Comparison of ENCODE assay signal across 25 mouse cellular contexts in genomic region chr12:4574065-4574464, GRCm38 (mm10). TPM values are rescaled to one million over a fixed set of nuclear protein-coding genes. Genes with fewer than 3 reads are reported as not detected.
DNase-seq lines count a peak whose midpoint lies in the region; ATAC-seq and TF ChIP-seq lines count a peak whose summit lies in the region.
"Had no signal": no experiment of that assay in that cellular context is flagged by ENCODE, and none has a peak within 500 bp of the region (broad histone marks: within the 10 kb centered on the region; RNA-seq: fewer than 3 reads in every experiment).

No protein-coding gene starts in this region.

- no peak for TF ChIP-seq CTCF in Patski (IDR thresholded peaks at IDR 0.05)
- TF ChIP-seq CTCF in kidney, adult 2 months (conservative IDR thresholded peaks at IDR 0.05; ENCODE audit: insufficient read depth, insufficient read length, low read depth, low read length), result no peak

- TF ChIP-seq POLR2A in myocyte (IDR thresholded peaks at IDR 0.05; ENCODE audit: insufficient read length, low read depth), result no peak
- TF ChIP-seq POLR2A in kidney, adult 2 months (IDR thresholded peaks at IDR 0.05; ENCODE audit: low read depth, low read length), result no peak

- peak; percentile 73 for ATAC-seq in Patski
- ATAC-seq in megakaryocyte, adult 5-6 weeks (ENCODE audit: poor library complexity, severe bottlenecking), result no peak
- ATAC-seq: forebrain, embryonic 13.5 days; forebrain, postnatal 0 days had no signal

- CTCF ChIA-PET in Patski (lab: Charles Lee), result no interaction called here

- peak; percentile 47 for DNase-seq in adrenal gland, adult 2 months
- no peak for DNase-seq in adrenal gland, postnatal 4 days (ENCODE audit: low spot score in 2 of 2)
- DNase-seq in 3T3-L1 (ENCODE audit: low read depth, low spot score), result peak; percentile 61
- DNase-seq in Patski (ENCODE audit: low read depth, low spot score), result no peak
- no peak for DNase-seq in kidney, adult 2 months
- DNase-seq: B cell, adult 2 months; cerebellum, adult 18-20 months; cerebellum, adult 9-11 months; cerebellum, postnatal 36 days; forebrain, postnatal 0 days; gastrocnemius, postnatal 14 days; heart, adult 2 months; heart, postnatal 14 days; kidney, adult 11 months had no signal

- H3K27ac ChIP-seq in kidney, adult 2 months (ENCODE audit: insufficient read depth, low read depth, low read length), result no peak overlapping the region
- H3K27ac ChIP-seq: forebrain, embryonic 13.5 days; heart, adult 2 months; heart, embryonic 15.5 days; hindbrain, embryonic 13.5 days had no signal

- no peaks in the 10 kb centered on the region for H3K36me3 ChIP-seq in myocyte (ENCODE audit: control insufficient read depth, insufficient read depth)
- no peaks in the 10 kb centered on the region for H3K36me3 ChIP-seq in kidney, adult 2 months (ENCODE audit: control insufficient read depth, insufficient read depth, low read length)
- H3K36me3 ChIP-seq: heart, embryonic 15.5 days; hindbrain, embryonic 13.5 days had no signal

- WGBS in kidney, adult 2 months, result 72% methylated on average over 4 of the region's 4 CpGs

- H3K79me2 ChIP-seq in myocyte (ENCODE audit: control insufficient read depth, insufficient read depth), result no peaks in the 10 kb centered on the region

- H3K4me1 ChIP-seq in kidney, adult 2 months (ENCODE audit: control insufficient read depth, insufficient read depth, low read length), result no peaks in the 10 kb centered on the region
- H3K4me1 ChIP-seq: forebrain, embryonic 13.5 days; heart, embryonic 15.5 days; hindbrain, embryonic 13.5 days had no signal

- no peak overlapping the region for H3ac ChIP-seq in myocyte (ENCODE audit: control insufficient read depth, insufficient read length)

- POLR2A ChIA-PET in Patski (lab: Charles Lee), result no interaction called here

- in situ Hi-C loops in Patski (cut with MboI; ENCODE audit: low pct_unique_long_range_greater_than_20kb), result loop anchor here (5.0 to 10.0 kb wide), 3 partner anchors 188 to 401 kb away; partner anchors contain the start of gene Atad2b

- peak overlapping the region; percentile 0 for H3K4me2 ChIP-seq in myocyte (ENCODE audit: low read depth)
- H3K4me2 ChIP-seq: forebrain, embryonic 13.5 days; heart, embryonic 11.5 days; heart, embryonic 15.5 days; hindbrain, embryonic 13.5 days had no signal

- H3K27me3 ChIP-seq in Patski, result no peaks in the 10 kb centered on the region
- H3K27me3 ChIP-seq in myocyte (ENCODE audit: control insufficient read depth, insufficient read depth, insufficient read length), result no peaks in the 10 kb centered on the region
- no peaks in the 10 kb centered on the region for H3K27me3 ChIP-seq in kidney, adult 2 months (replicated peaks; ENCODE audit: control insufficient read depth, insufficient read depth, low read length)
- H3K27me3 ChIP-seq: forebrain, embryonic 13.5 days; heart, embryonic 15.5 days; hindbrain, embryonic 13.5 days had no signal

- H3K4me3 ChIP-seq in myocyte, result no peak overlapping the region
- no peak overlapping the region for H3K4me3 ChIP-seq in kidney, adult 2 months (ENCODE audit: insufficient read depth, low read depth, low read length)
- H3K4me3 ChIP-seq: forebrain, embryonic 13.5 days; heart, adult 2 months; heart, embryonic 15.5 days; hindbrain, embryonic 13.5 days had no signal

TF ChIP-seq in myocyte, 11 proteins besides CTCF, POLR2A, EP300 and RAD21:
- no peak for TF ChIP-seq MYOG (IDR thresholded peaks at IDR 0.05; ENCODE audit: control insufficient read depth in 1 of 3, insufficient read depth in 1 of 3, insufficient read length in 2 of 3, low read depth in 2 of 3)
- TF ChIP-seq SRF (IDR thresholded peaks at IDR 0.05; ENCODE audit: control insufficient read depth, insufficient read length, low read depth), result no peak
- TF ChIP-seq TCF12 (IDR thresholded peaks at IDR 0.05; ENCODE audit: insufficient read depth, poor library complexity, severe bottlenecking), result no peak
- no peak for TF ChIP-seq MYOD1 (IDR thresholded peaks at IDR 0.05; ENCODE audit: control insufficient read depth in 1 of 3, insufficient read length in 2 of 3, low read depth in 2 of 3)
- no peak for TF ChIP-seq TCF3 (IDR thresholded peaks at IDR 0.05; ENCODE audit: insufficient read length, low read depth)
- TF ChIP-seq USF1 (IDR thresholded peaks at IDR 0.05; ENCODE audit: low read depth), result no peak
- no peak for TF ChIP-seq MAX (IDR thresholded peaks at IDR 0.05; ENCODE audit: low read depth)
- no peak for TF ChIP-seq POLR2AphosphoS2 (IDR thresholded peaks at IDR 0.05; ENCODE audit: insufficient read length, low read depth)
- no peak for TF ChIP-seq REST (IDR thresholded peaks at IDR 0.05; ENCODE audit: insufficient read depth, insufficient read length)
- no peak for TF ChIP-seq E2F4 (IDR thresholded peaks at IDR 0.05; ENCODE audit: insufficient read depth)
- TF ChIP-seq CEBPB (IDR thresholded peaks at IDR 0.05; ENCODE audit: insufficient read depth, poor library complexity, severe bottlenecking), result no peak
TF ChIP-seq in myocyte: peak in this region for 0.

RNA-seq across cellular contexts. Expression of gene Itsn2, which starts 18.4 kb away (rescaled TPM):
- total RNA-seq in adrenal gland, adult 2 months (2021), result 10 to 100 TPM; 47.0 to 62.9 TPM
- polyA plus RNA-seq in adrenal gland, adult 2 months (2012; rRNA removed), result 12.4 and 13.8 TPM in 2 replicates
- total RNA-seq in adrenal gland, postnatal 4 days (2021), result 10 to 100 TPM; 47.7 to 49.3 TPM
- polyA plus RNA-seq in Patski (2021) (45.4 TPM), myocyte (2012; fragmentation: generic; extraction: Trizol) (8.4 TPM)
- polyA plus RNA-seq in kidney, adult 2 months (2012; rRNA removed), result 29.5 and 35.4 TPM in 2 replicates
- 94.6 and 113 TPM in 2 replicates for total RNA-seq in megakaryocyte, adult 5-6 weeks (2015)
- total RNA-seq in megakaryocyte, adult 5-6 weeks (2017), result 201 and 212 TPM in 2 replicates

RNA-seq across cellular contexts. Expression of gene Gm3625, which starts 18.7 kb away (rescaled TPM):
- total RNA-seq in adrenal gland, adult 2 months (2021), result not detected
- polyA plus RNA-seq in adrenal gland, adult 2 months (2012; rRNA removed), result not detected in 2 replicates
- total RNA-seq in adrenal gland, postnatal 4 days (2021), result not detected
- polyA plus RNA-seq in Patski (2021) (not detected), myocyte (2012; fragmentation: generic; extraction: Trizol) (not detected)
- polyA plus RNA-seq in kidney, adult 2 months (2012; rRNA removed), result not detected in 2 replicates
- total RNA-seq in megakaryocyte, adult 5-6 weeks (2015), result not detected in 2 replicates
- total RNA-seq in megakaryocyte, adult 5-6 weeks (2017), result not detected in 2 replicates
- total RNA-seq: forebrain, postnatal 0 days; gastrocnemius, adult 18-20 months; gastrocnemius, postnatal 14 days; heart, adult 2 months; heart, postnatal 14 days; hematopoietic stem cell, adult 5-6 weeks; MEL had no signal
- polyA plus RNA-seq: embryonic facial prominence, embryonic 14.5 days; forebrain, embryonic 13.5 days; forebrain, postnatal 0 days; gonadal fat pad, adult 2 months; heart, adult 2 months; heart, embryonic 11.5 days; heart, embryonic 15.5 days; hindbrain, embryonic 13.5 days had no signal

Comparison
In these comparisons a context has a peak if more than half of its experiments do, and no peak if none do; other contexts are left out.
1. DNase-seq: peak in adrenal gland, adult 2 months (single experiment) and 3T3-L1 (single experiment); none in adrenal gland, postnatal 4 days (0 of 2), Patski (single experiment) and kidney, adult 2 months (single experiment).